Mouse (Mus musculus): ENCODE data around the gene Mybpc2. TPM values are rescaled to one million over a fixed set of nuclear protein-coding genes. Genes with fewer than 3 reads are reported as not detected.

Gene Mybpc2
- polyA plus RNA-seq, 1 experiment = 0.04 TPM

DNA sequence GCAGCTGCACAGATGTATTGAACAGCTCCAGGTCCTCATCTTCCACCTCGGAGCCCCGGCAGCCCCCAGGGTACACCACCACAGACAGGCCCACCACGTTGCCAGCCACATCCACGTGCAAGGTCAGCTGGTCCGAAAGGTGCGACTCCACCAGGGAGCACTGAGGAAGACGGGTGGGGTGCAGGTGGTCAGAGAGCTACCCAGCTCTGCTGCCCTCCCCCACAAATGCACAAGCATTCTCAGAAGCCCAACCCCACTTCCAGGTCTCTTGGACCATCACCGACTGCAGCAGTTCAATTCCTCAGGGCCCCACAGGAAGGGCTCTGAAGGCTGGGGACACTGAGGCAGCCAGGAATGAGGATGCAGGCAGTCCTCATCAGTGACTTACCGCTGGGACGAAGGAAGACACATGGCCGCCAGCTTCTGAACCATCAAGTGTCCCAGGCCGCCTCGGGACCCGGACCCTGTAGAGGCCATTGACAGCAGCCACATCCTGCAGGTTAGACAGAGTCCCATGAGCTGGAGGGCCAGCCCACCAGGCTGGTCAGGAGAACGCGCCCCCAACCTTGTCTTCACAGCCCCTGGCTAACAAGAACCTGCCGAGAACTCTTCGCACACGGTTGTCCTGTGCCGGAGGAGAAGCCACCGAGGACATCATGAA is 32.2 kb downstream of the Mybpc2 start:
- TF ChIP-seq POLR2A (IDR thresholded peaks at IDR 0.05; ENCODE audit: control insufficient read depth, low read depth, low read length) = no peak
- TF ChIP-seq CTCF (IDR thresholded peaks at IDR 0.05; ENCODE audit: control insufficient read depth, insufficient read depth, insufficient replicate concordance, low read depth, low read length) = no peak
- Histone ChIP-seq H3K4me1 (ENCODE audit: control insufficient read depth, insufficient read depth, low read length) (peaks cover 2% of the 10 kb centered on the region), H3K36me3 (ENCODE audit: control insufficient read depth, insufficient read depth, low read length) (no peaks in the 10 kb centered on the region), H3K27me3 (ENCODE audit: control insufficient read depth, insufficient read depth, low read length) (no peaks in the 10 kb centered on the region), H3K27ac (ENCODE audit: control insufficient read depth, insufficient read depth, low read depth, low read length) (no peak overlapping the region), H3K4me3 (ENCODE audit: control insufficient read depth, low read depth, low read length) (no peak overlapping the region)

DNA sequence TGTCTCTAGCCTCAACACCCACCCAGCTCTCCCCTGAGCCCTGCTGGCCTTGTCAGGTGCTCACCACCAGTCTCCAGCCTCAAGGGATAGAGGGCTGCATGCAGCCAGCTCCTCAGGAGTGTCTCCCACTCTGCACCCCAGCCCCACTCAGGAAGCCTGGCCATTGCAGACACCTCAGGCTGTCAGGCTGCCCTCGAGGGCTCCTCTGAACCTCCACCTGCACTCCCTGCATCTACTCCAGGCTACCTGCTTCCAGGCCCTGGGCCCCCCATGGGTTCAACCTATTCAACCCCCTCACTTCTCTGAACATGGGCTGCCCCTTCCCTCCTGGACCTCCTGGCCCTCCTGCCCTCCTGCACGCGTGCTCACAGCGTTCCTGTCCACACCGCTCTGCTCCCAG is 33.1 kb downstream of the Mybpc2 start:
- TF ChIP-seq CTCF (IDR thresholded peaks at IDR 0.05; ENCODE audit: control insufficient read depth, insufficient read depth, insufficient replicate concordance, low read depth, low read length) = no peak
- TF ChIP-seq POLR2A (IDR thresholded peaks at IDR 0.05; ENCODE audit: control insufficient read depth, low read depth, low read length) = no peak
- no peak overlapping the region for H3K27ac ChIP-seq (ENCODE audit: control insufficient read depth, insufficient read depth, low read depth, low read length)
- H3K4me3 ChIP-seq (ENCODE audit: control insufficient read depth, low read depth, low read length) = no peak overlapping the region
- no peaks in the 10 kb centered on the region for H3K27me3 ChIP-seq (ENCODE audit: control insufficient read depth, insufficient read depth, low read length)
- no peaks in the 10 kb centered on the region for H3K36me3 ChIP-seq (ENCODE audit: control insufficient read depth, insufficient read depth, low read length)
- no peaks in the 10 kb centered on the region for H3K4me1 ChIP-seq (ENCODE audit: control insufficient read depth, insufficient read depth, low read length)

GRCm38 (mm10) chr7:44490281-44490680 is 34.2 kb downstream of the Mybpc2 start:
- H3K4me1 ChIP-seq (ENCODE audit: control insufficient read depth, insufficient read depth, low read length) = no peaks in the 10 kb centered on the region
- no peak overlapping the region for H3K4me3 ChIP-seq (ENCODE audit: control insufficient read depth, low read depth, low read length)
- H3K36me3 ChIP-seq (ENCODE audit: control insufficient read depth, insufficient read depth, low read length) = no peaks in the 10 kb centered on the region
- TF ChIP-seq CTCF (IDR thresholded peaks at IDR 0.05; ENCODE audit: control insufficient read depth, insufficient read depth, insufficient replicate concordance, low read depth, low read length) = no peak
- no peaks in the 10 kb centered on the region for H3K27me3 ChIP-seq (ENCODE audit: control insufficient read depth, insufficient read depth, low read length)
- H3K27ac ChIP-seq (ENCODE audit: control insufficient read depth, insufficient read depth, low read depth, low read length) = no peak overlapping the region

- Histone ChIP-seq H3K4me3 (ENCODE audit: control insufficient read depth, low read depth, low read length) (no peak overlapping the region), H3K36me3 (ENCODE audit: control insufficient read depth, insufficient read depth, low read length) (no peaks in the 10 kb centered on the region), H3K27ac (ENCODE audit: control insufficient read depth, insufficient read depth, low read depth, low read length) (no peak overlapping the region), H3K27me3 (ENCODE audit: control insufficient read depth, insufficient read depth, low read length) (no peaks in the 10 kb centered on the region), H3K4me1 (ENCODE audit: control insufficient read depth, insufficient read depth, low read length) (no peaks in the 10 kb centered on the region)
- TF ChIP-seq CTCF (IDR thresholded peaks at IDR 0.05; ENCODE audit: control insufficient read depth, insufficient read depth, insufficient replicate concordance, low read depth, low read length) = no peak
- TF ChIP-seq POLR2A (IDR thresholded peaks at IDR 0.05; ENCODE audit: control insufficient read depth, low read depth, low read length) = no peak
Measured at GRCm38 (mm10) chr7:44488545-44488944, 35.9 kb downstream of the Mybpc2 start.

- TF ChIP-seq CTCF (IDR thresholded peaks at IDR 0.05; ENCODE audit: control insufficient read depth, insufficient read depth, insufficient replicate concordance, low read depth, low read length) = no peak
- Histone ChIP-seq H3K4me1 (ENCODE audit: control insufficient read depth, insufficient read depth, low read length) (no peaks in the 10 kb centered on the region), H3K36me3 (ENCODE audit: control insufficient read depth, insufficient read depth, low read length) (no peaks in the 10 kb centered on the region), H3K27ac (ENCODE audit: control insufficient read depth, insufficient read depth, low read depth, low read length) (no peak overlapping the region), H3K4me3 (ENCODE audit: control insufficient read depth, low read depth, low read length) (no peak overlapping the region), H3K27me3 (ENCODE audit: control insufficient read depth, insufficient read depth, low read length) (no peaks in the 10 kb centered on the region)
Measured at GRCm38 (mm10) chr7:44487936-44488335, 36.5 kb downstream of the Mybpc2 start.

- TF ChIP-seq CTCF (IDR thresholded peaks at IDR 0.05; ENCODE audit: control insufficient read depth, insufficient read depth, insufficient replicate concordance, low read depth, low read length) (no peak), POLR2A (IDR thresholded peaks at IDR 0.05; ENCODE audit: control insufficient read depth, low read depth, low read length) (no peak)
- H3K27ac ChIP-seq (ENCODE audit: control insufficient read depth, insufficient read depth, low read depth, low read length) = no peak overlapping the region
- H3K4me3 ChIP-seq (ENCODE audit: control insufficient read depth, low read depth, low read length) = no peak overlapping the region
- H3K36me3 ChIP-seq (ENCODE audit: control insufficient read depth, insufficient read depth, low read length) = no peaks in the 10 kb centered on the region
- no peaks in the 10 kb centered on the region for H3K4me1 ChIP-seq (ENCODE audit: control insufficient read depth, insufficient read depth, low read length)
- no peaks in the 10 kb centered on the region for H3K27me3 ChIP-seq (ENCODE audit: control insufficient read depth, insufficient read depth, low read length)
Measured at GRCm38 (mm10) chr7:44486927-44487575, 37.4 kb downstream of the Mybpc2 start.

GRCm38 (mm10) chr7:44485572-44486195 is 38.8 kb downstream of the Mybpc2 start:
- Histone ChIP-seq H3K27me3 (ENCODE audit: control insufficient read depth, insufficient read depth, low read length) (no peaks in the 10 kb centered on the region), H3K27ac (ENCODE audit: control insufficient read depth, insufficient read depth, low read depth, low read length) (no peak overlapping the region)

More at GRCm38 (mm10) chr7:44485572-44486195, 38.8 kb downstream of the Mybpc2 start:
- Histone ChIP-seq H3K4me3 (ENCODE audit: control insufficient read depth, low read depth, low read length) (no peak overlapping the region), H3K36me3 (ENCODE audit: control insufficient read depth, insufficient read depth, low read length) (no peaks in the 10 kb centered on the region), H3K4me1 (ENCODE audit: control insufficient read depth, insufficient read depth, low read length) (no peaks in the 10 kb centered on the region)
- TF ChIP-seq CTCF (IDR thresholded peaks at IDR 0.05; ENCODE audit: control insufficient read depth, insufficient read depth, insufficient replicate concordance, low read depth, low read length) = no peak
- TF ChIP-seq POLR2A (IDR thresholded peaks at IDR 0.05; ENCODE audit: control insufficient read depth, low read depth, low read length) = no peak

Measured in testis, adult 2 months (tissue).